Mouse (Mus musculus) heart, adult 8-10 months (tissue): ENCODE measurements around the gene Tinagl1. TPM values are rescaled to one million over a fixed set of nuclear protein-coding genes. Genes with fewer than 3 reads are reported as not detected.

ENCODE experiments used
- DNase-seq: peaks from one replicate; pipeline ENCODE4 v3.0.0; 2022; ENCODE audit warnings: low spot score
- total RNA-seq, 4 experiments: library from RNA; stranded (reverse); gene quantifications; 2 replicates each; pipeline ENCODE4 v1.2.4; 2022

Tinagl1 gene
- total RNA-seq, result 10 to 100 TPM; 44.8 to 57.2 (median 49.5) TPM

GRCm38 (mm10) chr4:130175072-130175711 is at the start of gene Tinagl1:
TSS of gene Tinagl1 (minus strand) at chr4:130175122.
- DNase-seq, result peak; percentile 65

- no peak for DNase-seq
Observed at GRCm38 (mm10) chr4:130224071-130224470, 49.1 kb upstream of the Tinagl1 start.

DNA sequence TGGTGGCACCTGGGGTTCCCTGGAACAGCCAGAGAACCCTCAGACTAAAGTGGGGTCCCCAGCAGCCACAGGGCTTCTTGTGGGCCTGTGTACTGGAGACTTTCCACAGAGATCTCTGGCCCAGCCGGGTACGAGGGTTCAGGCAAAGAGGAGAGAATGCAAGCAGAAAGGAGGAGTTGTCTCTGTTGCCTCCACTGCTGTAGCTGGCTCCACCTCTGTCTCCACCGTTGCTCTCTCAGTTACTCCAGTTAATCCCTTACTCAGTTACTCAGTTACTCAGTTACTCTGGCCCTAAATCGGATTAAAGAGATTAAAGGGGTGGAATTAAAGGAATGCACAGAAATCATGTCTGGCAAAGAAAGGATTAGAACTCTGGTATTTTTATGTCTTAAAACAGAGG is 47.3 kb upstream of the Tinagl1 start, which contains the start of gene Gm853:
Gene Gm853 (minus strand): TSS at position 223 of the 400 bp plus-strand sequence.
- no peak for DNase-seq

DNA sequence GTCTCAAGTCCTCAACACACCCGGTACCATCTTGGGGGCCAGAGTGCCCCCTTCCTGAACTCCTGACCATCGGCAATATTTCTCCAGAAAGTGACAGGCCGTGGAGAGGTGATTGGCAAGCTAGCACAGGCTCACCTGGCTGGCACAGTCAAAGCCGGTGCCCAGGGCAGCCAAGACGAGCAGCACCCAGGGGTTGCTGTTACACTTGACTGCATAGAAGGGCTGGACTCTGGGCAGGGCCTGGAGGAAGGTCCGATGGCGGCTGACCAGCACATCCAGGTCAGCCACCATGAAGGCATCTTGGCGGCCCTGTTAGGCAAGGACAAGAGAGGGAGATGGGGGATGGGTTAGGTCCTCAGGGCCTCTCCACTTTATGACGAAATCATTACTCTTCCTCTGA is 45.3 kb upstream of the Tinagl1 start:
- DNase-seq, result no peak

- DNase-seq, result no peak
Observed at GRCm38 (mm10) chr4:130215392-130215791, 40.5 kb upstream of the Tinagl1 start.

DNA sequence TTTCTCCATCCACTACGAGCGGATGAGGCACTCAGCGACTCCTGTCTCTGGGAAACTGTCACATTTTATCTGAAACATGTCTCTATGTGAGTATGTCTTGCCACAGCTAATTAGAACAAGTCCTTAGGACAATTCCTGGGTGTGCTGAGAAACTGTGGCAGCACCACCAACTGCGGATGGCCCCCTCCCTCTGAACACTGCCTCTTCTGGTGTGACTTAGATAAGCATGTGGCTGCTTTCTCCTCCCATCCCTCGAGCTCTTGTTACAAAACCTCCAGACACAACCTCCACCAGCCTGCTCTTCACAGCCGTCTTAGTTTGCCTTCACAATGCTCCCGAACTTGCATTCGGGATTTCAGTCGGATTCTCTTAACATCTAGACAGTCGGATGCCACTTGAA is 38.9 kb upstream of the Tinagl1 start:
- DNase-seq, result no peak

DNA sequence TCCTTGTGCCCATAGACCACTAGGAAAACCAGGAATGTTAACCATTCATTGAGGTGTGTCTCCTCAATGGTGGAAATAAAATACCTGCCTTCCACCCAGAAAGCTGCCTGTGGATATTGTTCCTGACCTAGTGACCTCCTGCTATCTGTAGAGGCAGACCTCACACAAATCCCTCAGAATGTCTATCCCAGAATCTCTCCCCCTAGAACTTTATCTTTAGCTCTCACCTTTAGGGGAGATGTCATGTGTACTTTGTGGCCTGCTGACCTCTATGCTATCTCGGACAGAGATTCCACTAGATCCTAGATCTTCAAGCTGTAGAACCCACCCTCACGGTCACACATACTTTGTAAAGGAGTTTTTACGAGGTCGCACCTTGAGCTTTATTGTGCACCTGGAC is 38.3 kb upstream of the Tinagl1 start:
- no peak for DNase-seq

GRCm38 (mm10) chr4:130212421-130212820 is 37.5 kb upstream of the Tinagl1 start:
- no peak for DNase-seq

- no peak for DNase-seq
Observed at GRCm38 (mm10) chr4:130211870-130212269, 36.9 kb upstream of the Tinagl1 start.

GRCm38 (mm10) chr4:130198694-130199670 is 24.1 kb upstream of the Tinagl1 start:
- DNase-seq, result peak; percentile 72

DNA sequence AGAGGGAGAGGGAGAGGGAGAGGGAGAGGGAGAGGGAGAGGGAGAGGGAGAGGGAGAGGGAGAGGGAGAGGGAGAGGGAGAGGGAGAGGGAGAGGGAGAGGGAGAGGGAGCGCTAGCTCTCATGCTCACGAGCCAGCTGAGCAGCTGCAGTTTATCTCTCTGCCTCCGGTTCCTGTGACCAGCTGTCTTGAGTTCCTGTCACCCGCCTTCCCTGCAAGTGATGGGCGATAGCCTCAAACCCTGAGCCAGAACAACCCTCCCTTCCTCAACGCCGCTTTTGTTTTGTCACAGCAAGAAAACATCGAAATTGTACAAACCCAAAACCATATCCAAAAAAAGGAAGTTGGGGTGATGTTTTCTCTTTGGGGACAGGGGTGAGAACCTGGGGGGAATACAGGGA is 21.6 kb upstream of the Tinagl1 start:
- no peak for DNase-seq

- DNase-seq, result no peak
Observed at GRCm38 (mm10) chr4:130195924-130196323, 21.0 kb upstream of the Tinagl1 start.

DNA sequence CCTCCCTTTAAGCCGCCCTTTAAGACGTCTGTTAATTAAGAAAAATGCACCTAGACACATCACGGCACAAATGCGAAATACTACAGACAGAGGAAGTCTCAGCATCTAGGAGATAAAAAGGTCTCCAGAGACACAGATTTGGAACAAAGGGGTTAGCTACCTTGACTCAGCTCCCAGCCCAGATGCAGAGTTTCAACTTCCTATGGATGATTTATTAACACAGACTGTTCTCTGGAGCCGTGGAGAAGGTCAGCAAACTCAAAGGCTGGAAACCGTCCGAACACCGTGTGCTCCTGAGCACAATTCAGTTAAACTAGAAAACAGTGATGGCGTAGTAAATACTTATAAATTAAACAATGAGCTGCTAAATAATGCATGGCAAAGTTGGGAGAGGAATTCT is 17.3 kb upstream of the Tinagl1 start:
- no peak for DNase-seq

- no peak for DNase-seq
Observed at GRCm38 (mm10) chr4:130189606-130190005, 14.7 kb upstream of the Tinagl1 start.

DNA sequence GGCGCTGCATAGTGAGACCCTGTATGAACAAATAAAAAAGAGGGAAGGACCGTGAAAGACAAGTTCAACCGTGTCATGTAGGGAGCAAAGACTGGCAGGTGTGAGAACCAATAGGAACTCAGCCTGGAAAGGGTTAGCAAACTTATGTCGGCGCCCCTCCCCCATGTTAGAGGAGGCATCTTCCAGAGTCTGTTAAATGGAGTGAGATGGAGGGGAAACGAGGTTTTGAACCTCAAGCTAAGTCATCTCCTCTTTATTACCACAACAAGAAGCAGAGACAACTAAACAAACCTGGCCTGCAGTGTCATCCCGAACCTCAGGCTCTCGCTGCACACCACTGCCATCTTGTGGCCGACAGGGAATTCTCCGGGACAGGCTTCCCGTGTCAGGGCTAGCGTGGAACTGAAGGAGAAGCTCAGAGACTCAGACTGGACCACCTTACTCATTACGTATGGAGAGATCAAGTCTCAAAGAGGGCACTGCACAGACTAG is 13.9 kb upstream of the Tinagl1 start:
- DNase-seq, result peak; percentile 86

GRCm38 (mm10) chr4:130186891-130187290 is 12.0 kb upstream of the Tinagl1 start:
- DNase-seq, result no peak

- no peak for DNase-seq
Observed at GRCm38 (mm10) chr4:130186450-130186849, 11.5 kb upstream of the Tinagl1 start.

DNA sequence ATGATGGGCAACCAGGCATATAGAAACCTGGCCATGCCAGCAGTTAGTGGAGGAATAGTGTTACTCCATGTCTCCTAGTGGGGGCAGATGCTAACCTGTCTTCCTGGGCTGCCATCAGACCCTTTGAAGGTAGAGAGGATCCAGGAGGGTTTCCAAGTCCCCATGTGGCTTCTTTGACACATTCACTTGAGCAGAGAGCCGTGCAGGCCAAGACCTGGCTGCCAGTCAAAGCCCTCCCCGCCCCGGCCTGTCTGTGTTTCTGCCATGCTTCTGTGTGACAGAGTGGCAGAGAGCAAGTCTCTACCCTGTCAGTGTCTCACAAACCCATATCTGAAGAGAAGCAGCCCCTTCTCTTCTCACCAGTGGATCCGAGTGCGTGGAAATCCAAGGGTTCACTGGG is 9.0 kb upstream of the Tinagl1 start:
- DNase-seq, result no peak

DNA sequence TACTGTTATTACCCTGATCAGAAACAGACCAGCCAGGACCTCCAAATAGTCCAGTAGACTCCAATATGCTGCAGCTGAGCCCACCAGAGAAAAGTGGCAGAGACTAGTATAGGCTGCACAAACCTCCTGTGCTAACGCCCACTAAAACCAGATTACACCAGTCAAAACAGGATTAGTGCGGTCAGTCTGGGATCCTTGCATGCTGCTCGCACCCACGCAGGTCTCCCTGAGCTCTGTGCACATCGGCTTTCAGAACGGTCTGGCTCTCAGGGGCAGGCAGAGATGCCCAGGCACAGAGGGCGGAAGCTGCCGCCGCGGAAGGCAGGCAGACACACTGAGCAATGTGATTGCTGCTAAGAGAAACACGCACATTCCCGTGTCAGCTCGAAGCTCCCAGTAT is 8.1 kb upstream of the Tinagl1 start:
- no peak for DNase-seq

DNA sequence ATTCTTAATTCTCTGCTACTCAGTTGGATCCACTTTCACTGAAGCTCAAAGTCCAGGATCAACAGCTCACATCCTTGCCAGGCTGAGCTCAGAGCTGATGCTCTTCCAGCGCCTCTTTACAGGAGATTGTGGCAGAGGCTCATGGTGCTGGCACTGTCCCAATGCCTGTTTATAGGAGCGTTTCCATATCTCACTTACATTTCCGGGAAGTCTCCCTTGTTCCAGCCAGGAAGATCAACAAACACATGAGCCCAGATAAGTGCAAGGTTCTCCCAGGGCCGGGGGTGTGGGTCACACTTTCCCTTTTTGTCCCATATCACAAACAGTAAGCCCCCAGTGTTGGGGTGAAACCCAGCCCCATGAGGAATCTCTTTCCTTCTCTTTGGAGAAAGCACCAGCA is 7.0 kb upstream of the Tinagl1 start:
- peak; percentile 54 for DNase-seq

DNA sequence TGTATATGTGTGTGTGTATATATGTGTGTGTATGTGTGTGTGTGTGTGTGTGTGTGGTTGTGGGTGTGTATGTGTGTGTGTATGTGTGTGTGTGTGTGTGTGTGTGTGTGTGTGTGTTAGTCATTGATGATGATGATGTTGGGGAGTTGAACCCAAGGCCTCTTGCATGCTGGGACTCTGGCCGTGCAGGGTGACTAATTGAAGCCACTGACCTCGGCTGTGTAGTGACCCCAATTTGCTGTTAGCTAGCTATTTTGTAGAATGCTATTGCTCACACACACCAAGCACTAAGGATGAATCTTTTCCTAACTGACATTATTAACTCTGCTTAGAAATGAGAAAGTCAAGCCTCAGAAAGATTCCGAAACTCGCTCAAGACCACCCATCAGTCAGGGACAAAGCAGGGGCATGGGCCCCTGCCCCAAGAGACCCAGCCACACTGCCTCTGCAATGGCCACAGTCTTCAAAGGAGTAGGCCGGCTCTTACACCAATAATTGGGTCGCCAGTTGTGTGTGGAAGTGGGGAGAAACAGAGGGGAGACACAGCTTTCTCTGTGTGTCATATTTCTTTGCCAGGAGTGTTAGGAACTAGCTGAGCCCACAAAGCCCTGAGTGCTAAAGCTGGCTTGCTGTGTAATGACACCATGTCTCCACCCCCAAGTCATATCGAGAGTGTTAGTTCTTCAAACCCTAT is 6.1 kb upstream of the Tinagl1 start:
- DNase-seq, result no peak

- DNase-seq, result no peak
Observed at GRCm38 (mm10) chr4:130179876-130180275, 5.0 kb upstream of the Tinagl1 start.
